Mouse (Mus musculus) embryonic stem cell, embryonic (primary cell): ENCODE results near the gene Prg3.

Experiments used
- CTCF ChIA-PET, 4 experiments: fragments of 300-600 bp in 2 of 4; fragments of 350-600 bp in 2 of 4; sonication (Branson Sonifier 250); formaldehyde crosslinking; loops; one replicate each; lab custom pipeline; 2022; ENCODE audit warnings: inconsistent platforms in 2 of 4; lab: Charles Lee
- POLR2A ChIA-PET, 4 experiments: fragments of 300-600 bp in 2 of 4; fragments of 350-600 bp in 2 of 4; sonication (Branson Sonifier 250); formaldehyde crosslinking; loops; one replicate each; lab custom pipeline; 2022; ENCODE audit warnings: antibody characterized with exemption in 4 of 4, inconsistent platforms in 1 of 4; lab: Charles Lee

Prg3 gene

GRCm38 (mm10) chr2:84987930-84988329 is at the start of gene Prg3:
Gene Prg3 (plus strand): TSS chr2:84988215.
- ChIA-PET CTCF (interaction anchor here in 1 of 4 experiments (0.6 kb wide), 1 partner anchor 123 kb away, joined by 4 read pairs; no protein-coding TSS in a partner anchor), POLR2A (no interaction called here)

- CTCF ChIA-PET = no interaction called here
- POLR2A ChIA-PET = interaction anchor here in 1 of 4 experiments (0.7 to 1.4 kb wide), 3 partner anchors 26 to 68 kb away, joined by 3 read pairs; no protein-coding TSS in a partner anchor
These were observed 49.6 kb upstream of the Prg3 start for GRCm38 (mm10) chr2:84938249-84938946.

- POLR2A ChIA-PET = no interaction called here
- CTCF ChIA-PET = no interaction called here
These were observed 48.7 kb upstream of the Prg3 start for GRCm38 (mm10) chr2:84939306-84939705.

GRCm38 (mm10) chr2:84939711-84940110 is 48.3 kb upstream of the Prg3 start:
- ChIA-PET CTCF (no interaction called here), POLR2A (interaction anchor here in 1 of 4 experiments (0.8 kb wide), 1 partner anchor 16 kb away, joined by 3 read pairs; no protein-coding TSS in a partner anchor)

- CTCF ChIA-PET = interaction anchor here in 1 of 4 experiments (0.7 kb wide), 1 partner anchor 912 kb away, joined by 3 read pairs; no protein-coding TSS in a partner anchor
These were observed 46.7 kb upstream of the Prg3 start for GRCm38 (mm10) chr2:84941332-84941731.

GRCm38 (mm10) chr2:84941795-84942194 is 46.2 kb upstream of the Prg3 start:
- CTCF ChIA-PET = no interaction called here

More at GRCm38 (mm10) chr2:84941332-84941731, 46.7 kb upstream of the Prg3 start:
- POLR2A ChIA-PET = no interaction called here

GRCm38 (mm10) chr2:84947154-84947771 is 40.8 kb upstream of the Prg3 start:
- POLR2A ChIA-PET = no interaction called here
- CTCF ChIA-PET = interaction anchor here in 2 of 4 experiments (0.7 to 1.4 kb wide), 2 partner anchors 9 to 280 kb away, joined by 3 read pairs; no protein-coding TSS in a partner anchor

More at GRCm38 (mm10) chr2:84941795-84942194, 46.2 kb upstream of the Prg3 start:
- POLR2A ChIA-PET = no interaction called here

- ChIA-PET CTCF (interaction anchor here in 1 of 4 experiments (0.6 kb wide), 1 partner anchor 9 kb away, joined by 7 read pairs; no protein-coding TSS in a partner anchor), POLR2A (no interaction called here)
These were observed 39.8 kb upstream of the Prg3 start for GRCm38 (mm10) chr2:84948252-84948651.

GRCm38 (mm10) chr2:84948721-84949120 is 39.3 kb upstream of the Prg3 start:
- ChIA-PET POLR2A (no interaction called here), CTCF (interaction anchor here in 1 of 4 experiments (0.6 kb wide), 1 partner anchor 8 kb away, joined by 7 read pairs; no protein-coding TSS in a partner anchor)

GRCm38 (mm10) chr2:84951027-84951426 is 37.0 kb upstream of the Prg3 start:
- POLR2A ChIA-PET = no interaction called here
- CTCF ChIA-PET = no interaction called here

GRCm38 (mm10) chr2:84952251-84952650 is 35.8 kb upstream of the Prg3 start:
- ChIA-PET POLR2A (interaction anchor here in 2 of 4 experiments (0.6 to 1.4 kb wide), 3 partner anchors 8 to 210 kb away, joined by 3 to 5 read pairs (median 4); no protein-coding TSS in a partner anchor), CTCF (interaction anchor here in 1 of 4 experiments (0.5 kb wide), 1 partner anchor 112 kb away, joined by 7 read pairs; no protein-coding TSS in a partner anchor)

GRCm38 (mm10) chr2:84952693-84953092 is 35.3 kb upstream of the Prg3 start:
- ChIA-PET CTCF (no interaction called here), POLR2A (interaction anchor here in 2 of 4 experiments (0.6 to 1.4 kb wide), 3 partner anchors 9 to 210 kb away, joined by 3 to 5 read pairs (median 4); no protein-coding TSS in a partner anchor)

- CTCF ChIA-PET = interaction anchor here in 1 of 4 experiments (1.0 kb wide), 1 partner anchor 48 kb away, joined by 3 read pairs; no protein-coding TSS in a partner anchor
- POLR2A ChIA-PET = interaction anchor here in 1 of 4 experiments (0.5 to 1.0 kb wide), 2 partner anchors 15 to 179 kb away, joined by 3 read pairs; no protein-coding TSS in a partner anchor
These were observed 32.6 kb upstream of the Prg3 start for GRCm38 (mm10) chr2:84955435-84955834.

- POLR2A ChIA-PET = interaction anchor here in 2 of 4 experiments (0.5 to 1.0 kb wide), 3 partner anchors 14 to 180 kb away, joined by 3 read pairs; no protein-coding TSS in a partner anchor
- CTCF ChIA-PET = interaction anchor here in 3 of 4 experiments (0.6 to 1.9 kb wide), 12 partner anchors 10 to 290 kb away, joined by 3 to 16 read pairs (median 3); partner anchors contain the start of gene Serping1 (in 1 of the 3)
These were observed 31.7 kb upstream of the Prg3 start for GRCm38 (mm10) chr2:84956274-84956673.

- CTCF ChIA-PET = interaction anchor here in 2 of 4 experiments (0.6 to 0.7 kb wide), 2 partner anchors 83 to 336 kb away, joined by 3 read pairs; no protein-coding TSS in a partner anchor
- POLR2A ChIA-PET = interaction anchor here in 1 of 4 experiments (0.7 kb wide), 1 partner anchor 1303 kb away, joined by 4 read pairs; no protein-coding TSS in a partner anchor
These were observed 29.3 kb upstream of the Prg3 start for GRCm38 (mm10) chr2:84958588-84959264.

- ChIA-PET CTCF (interaction anchor here in 1 of 4 experiments (0.6 kb wide), 1 partner anchor 129 kb away, joined by 3 read pairs; no protein-coding TSS in a partner anchor), POLR2A (no interaction called here)
These were observed 26.7 kb upstream of the Prg3 start for GRCm38 (mm10) chr2:84961300-84961699.

GRCm38 (mm10) chr2:84961901-84962300 is 26.1 kb upstream of the Prg3 start:
- CTCF ChIA-PET = no interaction called here
- POLR2A ChIA-PET = no interaction called here

GRCm38 (mm10) chr2:84962906-84963507 is 25.0 kb upstream of the Prg3 start:
- ChIA-PET CTCF (no interaction called here), POLR2A (interaction anchor here in 1 of 4 experiments (0.6 kb wide), 1 partner anchor 125 kb away, joined by 3 read pairs; no protein-coding TSS in a partner anchor)
